Mouse (Mus musculus) heart, embryonic 13.5 days (tissue): ENCODE measurements around the gene Utp14a. TPM values are rescaled to one million over a fixed set of nuclear protein-coding genes. Genes with fewer than 3 reads are reported as not detected.
A peak's percentile ranks its signal among the peaks of the same experiment; 100 is the strongest.

Experiments used
- ATAC-seq: fragments of 200-750 bp; cut with Nextera tagmentation; 2 replicates; pipeline ENCODE4 v1.8.0; 2017; ENCODE audit warnings: moderate TSS enrichment; ENCODE audit not compliant: insufficient number of reproducible peaks, low FRiP score, low TSS enrichment; ENCODE audit errors: extremely low read depth
- H3K27ac ChIP-seq: fragments of 300-500 bp; sonication (generic); replicated peaks from 2 replicates; pipeline ENCODE4 v1.5.1; 2015; ENCODE audit warnings: moderate library complexity, mild to moderate bottlenecking, inconsistent platforms
- H3K27me3 ChIP-seq: fragments of 300-500 bp; sonication (generic); replicated peaks from 2 replicates; pipeline ENCODE4 v1.6.1; 2015; ENCODE audit warnings: mild to moderate bottlenecking, inconsistent platforms
- H3K36me3 ChIP-seq: fragments of 300-500 bp; sonication (generic); 2 replicates; pipeline ENCODE4 v1.6.1; 2015; ENCODE audit warnings: mild to moderate bottlenecking, inconsistent platforms
- H3K4me1 ChIP-seq: fragments of 300-500 bp; sonication (generic); 2 replicates; pipeline ENCODE4 v1.6.1; 2015; ENCODE audit warnings: inconsistent platforms
- H3K4me2 ChIP-seq: fragments of 300-500 bp; sonication (generic); 2 replicates; pipeline ENCODE4 v1.6.1; 2015; ENCODE audit warnings: inconsistent platforms, mild to moderate bottlenecking, moderate library complexity
- H3K4me3 ChIP-seq: fragments of 300-500 bp; sonication (generic); 2 replicates; pipeline ENCODE4 v1.5.1; 2015; ENCODE audit warnings: moderate library complexity, mild to moderate bottlenecking, inconsistent platforms
- H3K9ac ChIP-seq: fragments of 300-500 bp; sonication (generic); 2 replicates; pipeline ENCODE4 v1.6.1; 2015; ENCODE audit warnings: inconsistent platforms, mild to moderate bottlenecking, moderate library complexity
- H3K9me3 ChIP-seq: fragments of 300-500 bp; sonication (generic); 2 replicates; pipeline ENCODE4 v1.6.1; 2016; ENCODE audit warnings: inconsistent platforms
- WGBS: fragments of 180-500 bp; shearing (Covaris S2); methylation state at CpG from one replicate; pipeline ENCODE4 v1.1.7; 2015; ENCODE audit warnings: mixed read lengths; 5-methylcytosine and 5-hydroxymethylcytosine counted together
- polyA plus RNA-seq: library from polyadenylated mRNA; unstranded; fragments of >200 nt; fragmentation: Nextera tagmentation; extraction: Ambion mirVana; gene quantifications from 2 replicates; pipeline ENCODE4 v1.2.1, GENCODE M21; 2015

Gene Utp14a
- polyA plus RNA-seq, 1 experiment from 2014 or later = 9.7 TPM

DNA sequence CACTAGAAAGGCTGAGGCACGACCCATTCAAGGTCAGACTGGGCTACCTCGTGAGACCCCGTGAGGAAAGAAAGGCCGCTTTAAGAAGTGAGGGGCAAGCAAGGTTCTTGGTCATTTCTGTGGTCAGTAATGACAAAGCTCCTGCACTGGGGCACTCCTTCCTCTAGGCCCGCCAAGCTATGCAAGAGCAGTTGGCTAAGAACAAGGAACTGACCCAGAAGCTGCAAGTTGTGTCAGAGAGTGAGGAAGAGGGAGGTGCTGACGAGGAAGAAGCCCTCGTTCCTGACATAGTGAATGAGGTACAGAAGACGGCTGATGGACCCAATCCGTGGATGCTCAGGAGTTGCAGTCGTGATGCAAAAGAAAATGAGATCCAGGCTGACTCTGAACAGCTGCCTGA, 18.0 kb downstream of the Utp14a start:
- 84% methylated on average over 10 of the region's 10 CpGs for WGBS
- Histone ChIP-seq H3K27me3 (no peaks in the 10 kb centered on the region), H3K4me2 (no peak overlapping the region), H3K36me3 (peaks cover 35% of the 10 kb centered on the region), H3K4me3 (no peak overlapping the region), H3K4me1 (no peaks in the 10 kb centered on the region), H3K9ac (no peak overlapping the region), H3K27ac (no peak overlapping the region), H3K9me3 (no peaks in the 10 kb centered on the region)
- no peak for ATAC-seq

DNA sequence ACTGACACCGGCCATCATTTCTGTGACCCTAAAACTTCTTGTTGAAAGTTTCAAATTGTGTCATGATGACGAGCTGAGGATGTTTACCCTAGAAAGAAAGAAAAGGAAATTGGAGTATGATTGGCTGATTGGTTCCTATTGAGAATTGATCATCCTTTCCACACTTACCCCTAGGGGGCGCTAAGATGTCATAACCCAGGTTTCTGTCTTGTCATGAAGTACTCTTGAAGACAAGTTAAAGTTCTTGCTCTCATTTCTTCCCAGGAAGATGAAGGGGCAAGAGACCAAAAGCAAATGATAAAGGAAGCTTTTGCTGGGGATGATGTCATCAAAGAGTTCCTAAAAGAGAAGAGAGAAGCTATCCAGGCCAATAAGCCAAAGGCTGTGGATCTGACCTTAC, 21.4 kb downstream of the Utp14a start:
- Histone ChIP-seq H3K27ac (no peak overlapping the region), H3K9ac (no peak overlapping the region), H3K4me3 (no peak overlapping the region), H3K27me3 (no peaks in the 10 kb centered on the region), H3K4me1 (no peaks in the 10 kb centered on the region), H3K9me3 (no peaks in the 10 kb centered on the region), H3K36me3 (peaks cover 51% of the 10 kb centered on the region), H3K4me2 (no peak overlapping the region)
- WGBS = 39% methylated on average over 3 of the region's 3 CpGs
- ATAC-seq = no peak

DNA sequence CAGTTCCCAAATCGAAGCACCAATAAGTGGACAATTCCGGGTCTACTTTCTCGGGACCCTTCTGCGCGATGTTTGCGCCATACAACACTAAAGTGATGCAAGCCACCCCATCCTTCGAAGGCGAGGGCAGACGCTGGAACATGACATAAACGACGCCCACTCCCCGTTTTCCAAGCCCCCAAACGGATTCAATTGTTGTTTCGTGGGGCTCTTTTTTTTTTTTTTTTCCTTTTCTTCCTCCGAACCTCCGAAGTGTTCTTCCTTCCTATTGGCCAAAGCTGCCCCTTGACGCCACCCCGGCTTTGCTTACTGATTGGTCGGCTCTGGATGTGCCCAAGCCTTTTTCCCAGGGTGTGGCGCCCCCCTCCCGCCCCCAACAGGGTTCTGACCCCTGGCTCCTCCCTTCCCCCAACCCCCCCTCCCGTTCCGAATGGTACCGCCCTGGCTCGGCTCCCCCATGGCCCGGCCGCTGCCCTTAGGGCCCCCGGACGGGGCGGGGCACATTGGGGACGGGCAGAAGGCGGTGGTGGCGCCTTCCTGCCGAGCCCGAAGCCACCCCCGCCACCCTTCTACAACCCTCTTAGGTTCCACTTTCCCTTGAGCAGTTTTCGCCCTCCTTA, 27.8 kb downstream of the Utp14a start:
- H3K9ac ChIP-seq = peak overlapping the region; percentile 81
- no peaks in the 10 kb centered on the region for H3K4me1 ChIP-seq
- H3K9me3 ChIP-seq = no peaks in the 10 kb centered on the region
- H3K4me3 ChIP-seq = peak overlapping the region; percentile 60
- peak overlapping the region; percentile 93 for H3K27ac ChIP-seq
- ATAC-seq = peak; percentile 67
- WGBS = 5% methylated on average over 31 of the region's 37 CpGs
- peaks cover 22% of the 10 kb centered on the region for H3K36me3 ChIP-seq
- peak overlapping the region; percentile 71 for H3K4me2 ChIP-seq
- peaks cover 29% of the 10 kb centered on the region for H3K27me3 ChIP-seq

DNA sequence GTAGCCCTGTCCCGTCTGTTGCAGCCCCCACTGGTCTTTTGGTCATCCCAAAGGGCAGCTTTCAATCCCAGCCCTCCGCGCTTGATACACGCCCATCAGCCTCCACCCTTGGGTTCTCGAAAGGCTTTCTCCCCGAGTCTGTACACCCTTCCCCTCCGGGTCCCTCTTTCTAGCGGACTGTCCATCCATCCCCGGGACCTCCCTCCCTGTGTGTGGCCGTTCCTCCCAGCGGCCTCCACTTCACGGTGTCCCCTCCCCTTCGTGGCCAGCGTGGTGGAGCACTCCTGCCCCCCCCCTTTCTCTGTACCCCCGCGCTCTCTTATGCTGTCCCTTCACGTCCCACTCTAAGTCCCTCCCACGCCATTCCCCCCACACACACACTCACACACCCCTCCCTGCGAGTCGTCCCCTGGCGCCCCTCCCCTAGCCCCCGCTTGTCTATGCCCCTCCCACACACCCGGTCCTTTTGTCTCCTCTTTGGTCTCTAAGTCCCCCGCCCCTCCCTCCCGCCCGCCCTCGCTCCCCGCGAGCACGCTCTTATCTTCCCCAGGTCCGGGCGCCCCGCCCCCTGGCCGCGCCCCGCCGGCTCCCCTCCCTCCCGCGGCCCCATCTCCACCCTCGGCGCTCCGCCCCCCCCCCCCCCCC, 28.5 kb downstream of the Utp14a start:
- Histone ChIP-seq H3K36me3 (peaks cover 17% of the 10 kb centered on the region), H3K4me2 (peak overlapping the region; percentile 71), H3K4me1 (no peaks in the 10 kb centered on the region), H3K27ac (peak overlapping the region; percentile 93), H3K4me3 (peak overlapping the region; percentile 60), H3K27me3 (peaks cover 29% of the 10 kb centered on the region), H3K9me3 (no peaks in the 10 kb centered on the region), H3K9ac (peak overlapping the region; percentile 81)
- ATAC-seq = peak; percentile 86
- 2% methylated on average over 22 of the region's 42 CpGs for WGBS

DNA sequence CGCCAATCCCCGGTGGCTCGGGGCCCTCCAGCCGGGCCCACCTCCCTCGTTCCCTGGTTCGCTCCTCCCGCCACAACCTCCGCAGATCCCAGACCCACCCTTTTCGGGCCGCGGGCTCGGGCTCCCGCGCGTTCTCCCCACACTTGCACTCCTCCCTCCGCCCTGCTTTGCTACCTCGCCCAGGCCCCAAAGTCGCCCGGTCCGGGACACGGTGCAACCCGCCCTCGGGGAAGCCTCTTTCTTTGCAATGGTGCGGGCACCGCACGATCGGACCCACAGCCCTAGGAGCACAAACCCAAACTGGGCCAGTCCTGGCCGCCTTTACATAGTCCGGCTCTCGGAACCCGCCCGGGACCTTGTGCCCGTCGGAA, 29.0 kb downstream of the Utp14a start:
- Histone ChIP-seq H3K27me3 (peaks cover 29% of the 10 kb centered on the region), H3K4me3 (peak overlapping the region; percentile 60), H3K9ac (peak overlapping the region; percentile 77), H3K4me2 (peak overlapping the region; percentile 71), H3K9me3 (no peaks in the 10 kb centered on the region), H3K36me3 (peaks cover 14% of the 10 kb centered on the region), H3K4me1 (no peaks in the 10 kb centered on the region), H3K27ac (peak overlapping the region; percentile 45)
- no peak; the same call in 1 of the 2 replicates for ATAC-seq
- 8% methylated on average over 22 of the region's 34 CpGs for WGBS

DNA sequence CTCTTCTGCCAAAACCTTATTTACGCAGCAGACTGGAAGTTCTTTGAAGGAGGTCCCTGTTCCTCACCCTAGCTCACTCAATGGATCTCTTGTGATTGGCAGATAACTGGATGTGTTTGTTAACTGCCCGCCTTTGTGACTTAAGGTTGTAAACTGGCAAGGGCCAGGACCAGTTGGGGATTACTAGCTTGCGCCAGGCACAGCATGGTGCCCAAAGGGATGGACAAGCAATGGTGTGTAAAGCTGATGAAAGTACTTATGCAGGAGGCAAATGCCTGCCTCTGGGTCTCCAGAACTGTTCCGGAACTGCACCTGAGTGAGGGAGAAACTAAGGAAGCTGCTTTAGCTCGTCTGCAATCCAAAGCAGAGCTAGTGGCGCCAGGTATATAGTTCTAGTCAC, 29.8 kb downstream of the Utp14a start:
- Histone ChIP-seq H3K4me3 (no peak overlapping the region), H3K27ac (no peak overlapping the region), H3K9me3 (no peaks in the 10 kb centered on the region), H3K4me1 (no peaks in the 10 kb centered on the region), H3K36me3 (peaks cover 6% of the 10 kb centered on the region; the same call in 1 of the 2 replicates), H3K27me3 (peaks cover 29% of the 10 kb centered on the region), H3K4me2 (peak overlapping the region; percentile 71), H3K9ac (no peak overlapping the region)
- 35% methylated on average over 6 of the region's 6 CpGs for WGBS
- ATAC-seq = no peak

DNA sequence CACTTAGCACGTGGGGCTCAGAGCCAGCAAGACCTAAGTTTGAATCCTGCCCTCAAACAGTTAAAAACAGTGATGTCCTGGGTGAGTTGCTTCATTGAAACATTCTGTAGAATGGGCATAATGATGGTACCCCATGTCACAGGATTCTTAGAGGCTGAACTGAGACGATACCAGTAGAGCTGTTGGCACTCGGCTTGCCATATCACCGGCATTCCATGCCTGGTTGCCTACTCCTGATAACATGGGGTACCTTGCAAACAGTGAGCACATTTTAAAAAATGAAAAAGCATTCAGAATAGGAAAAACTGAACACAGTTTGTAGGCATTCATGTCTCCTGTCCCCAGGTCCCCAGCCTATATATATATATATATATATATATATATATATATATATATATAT, 31.3 kb downstream of the Utp14a start:
- peaks cover 29% of the 10 kb centered on the region for H3K27me3 ChIP-seq
- no peaks in the 10 kb centered on the region for H3K4me1 ChIP-seq
- no peaks in the 10 kb centered on the region for H3K36me3 ChIP-seq
- no peak for ATAC-seq
- 51% methylated on average over 4 of the region's 4 CpGs for WGBS
- no peak overlapping the region for H3K4me3 ChIP-seq
- H3K9ac ChIP-seq = no peak overlapping the region
- H3K9me3 ChIP-seq = no peaks in the 10 kb centered on the region
- H3K4me2 ChIP-seq = no peak overlapping the region
- H3K27ac ChIP-seq = no peak overlapping the region

DNA sequence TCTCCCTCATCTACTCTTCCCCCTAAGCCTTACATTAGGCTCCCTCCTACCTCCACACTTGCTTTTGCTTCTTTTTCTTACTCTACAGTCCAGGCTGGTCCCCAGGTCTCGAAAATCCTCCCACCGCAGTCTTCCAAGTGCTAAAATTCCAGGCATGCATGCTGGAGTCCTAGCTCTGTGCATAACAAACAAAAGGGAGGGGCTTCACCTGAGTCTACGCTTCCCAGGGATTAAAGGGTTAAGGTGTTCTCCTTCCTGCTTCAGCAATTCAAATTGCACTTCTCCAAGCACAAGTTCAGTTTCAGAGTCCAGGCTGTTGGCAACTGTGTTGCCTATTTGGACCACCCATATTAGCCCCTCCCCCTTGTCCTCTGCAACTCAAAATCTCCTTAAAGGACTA, 34.8 kb downstream of the Utp14a start:
- no peaks in the 10 kb centered on the region for H3K36me3 ChIP-seq
- no peak overlapping the region for H3K4me3 ChIP-seq
- no peak overlapping the region for H3K27ac ChIP-seq
- no peaks in the 10 kb centered on the region for H3K9me3 ChIP-seq
- peaks cover 21% of the 10 kb centered on the region for H3K27me3 ChIP-seq
- no peaks in the 10 kb centered on the region for H3K4me1 ChIP-seq
- 30% methylated on average over 3 of the region's 3 CpGs for WGBS
- H3K4me2 ChIP-seq = no peak overlapping the region
- no peak overlapping the region for H3K9ac ChIP-seq
- no peak for ATAC-seq

DNA sequence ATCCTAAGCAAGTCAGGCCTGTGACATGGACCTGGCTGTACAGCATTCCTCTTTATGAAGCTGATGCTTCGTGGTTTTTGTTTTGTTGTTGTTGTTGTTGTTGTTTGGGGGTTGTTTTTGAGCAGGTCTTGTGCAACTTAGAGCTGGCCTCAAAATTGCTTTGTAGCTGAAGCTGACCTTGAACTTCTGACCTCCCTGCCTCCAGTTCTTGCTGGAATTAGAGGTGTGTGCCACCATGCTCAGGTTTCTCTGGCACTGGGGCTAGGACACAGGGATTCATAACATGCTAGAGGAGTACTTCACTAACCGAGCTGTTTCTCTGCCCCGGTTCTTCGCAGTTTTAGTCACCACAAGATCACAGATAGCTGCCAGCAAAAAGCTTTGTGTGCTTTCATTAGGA, 48.7 kb downstream of the Utp14a start:
- Histone ChIP-seq H3K4me2 (no peak overlapping the region), H3K27me3 (no peaks in the 10 kb centered on the region; the same call in none of the 2 replicates), H3K4me1 (peaks cover 6% of the 10 kb centered on the region; the same call in 1 of the 2 replicates), H3K36me3 (no peaks in the 10 kb centered on the region), H3K9me3 (no peaks in the 10 kb centered on the region), H3K9ac (no peak overlapping the region), H3K4me3 (no peak overlapping the region), H3K27ac (no peak overlapping the region)
- 66% methylated on average over 4 of the region's 4 CpGs for WGBS
- ATAC-seq = no peak

DNA sequence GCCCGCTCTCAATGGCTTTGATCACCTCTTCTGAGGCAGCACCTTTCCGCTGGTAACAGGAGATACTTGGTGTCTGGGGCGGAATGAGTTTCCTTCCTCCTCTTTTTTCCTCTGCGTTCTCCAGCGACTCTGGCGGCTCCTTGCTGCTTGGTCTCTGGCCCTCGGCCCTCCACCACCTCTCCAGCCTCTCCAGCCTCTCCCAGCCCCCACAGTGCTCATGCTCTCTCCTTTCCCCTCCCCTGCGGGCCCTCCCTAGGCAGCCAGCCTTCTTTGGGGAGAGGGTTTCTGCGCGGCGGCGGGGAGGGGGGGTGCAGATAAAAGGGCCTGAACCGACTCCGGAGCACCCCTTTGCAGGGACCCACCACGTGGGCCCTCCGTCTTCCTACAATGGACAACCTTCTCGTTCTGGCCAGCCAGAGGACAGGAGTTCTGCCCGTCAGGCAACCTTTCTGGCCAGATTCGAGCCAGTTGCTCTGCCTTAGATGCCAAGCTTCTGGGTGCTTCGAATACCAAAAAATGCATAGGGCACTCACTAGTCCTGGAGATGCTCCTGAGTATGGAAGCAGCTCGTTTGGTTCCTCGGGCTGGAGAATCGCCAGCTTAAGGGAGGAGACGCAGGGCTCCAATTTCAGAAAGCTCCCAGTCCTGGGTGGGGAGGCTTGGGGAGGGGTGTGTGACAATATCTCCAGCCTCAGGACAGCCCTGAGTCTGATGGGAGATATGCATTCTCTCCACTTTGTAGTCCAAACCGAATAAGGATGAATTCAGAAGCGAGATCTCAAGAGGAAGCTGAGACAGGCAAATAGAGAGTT, 54.2 kb downstream of the Utp14a start:
- WGBS = 17% methylated on average over 25 of the region's 26 CpGs
- no peak overlapping the region for H3K27ac ChIP-seq
- H3K9ac ChIP-seq = peak overlapping the region; percentile 75

DNA sequence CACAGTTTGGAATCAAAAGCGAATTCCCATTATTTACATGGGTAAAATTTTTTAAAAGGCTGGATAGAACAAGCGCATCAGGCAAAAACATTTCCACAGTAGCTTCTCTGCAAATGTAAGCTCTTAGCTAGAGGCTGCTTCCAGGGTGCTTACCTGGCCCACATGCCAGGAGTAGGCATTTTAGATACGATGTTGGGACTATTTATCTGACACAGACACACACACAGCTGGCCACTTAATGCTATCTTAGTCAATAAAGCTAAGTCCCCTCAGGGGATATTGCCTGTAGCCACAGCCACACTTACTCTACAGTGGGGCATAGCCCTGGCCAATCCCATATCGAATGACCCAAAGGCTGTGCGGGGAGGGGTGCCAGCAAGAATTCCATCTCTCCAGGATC, 55.1 kb downstream of the Utp14a start:
- no peaks in the 10 kb centered on the region for H3K36me3 ChIP-seq
- H3K9me3 ChIP-seq = no peaks in the 10 kb centered on the region
- H3K9ac ChIP-seq = no peak overlapping the region
- WGBS = 76% methylated on average over 5 of the region's 5 CpGs
- peaks cover 20% of the 10 kb centered on the region for H3K4me1 ChIP-seq
- no peak overlapping the region for H3K4me2 ChIP-seq
- ATAC-seq = no peak
- no peak overlapping the region for H3K27ac ChIP-seq
- H3K4me3 ChIP-seq = no peak overlapping the region
- H3K27me3 ChIP-seq = peaks cover 32% of the 10 kb centered on the region

More for the DNA sequence above, 54.2 kb downstream of the Utp14a start:
- no peak for ATAC-seq
- H3K36me3 ChIP-seq = no peaks in the 10 kb centered on the region
- H3K4me1 ChIP-seq = peaks cover 19% of the 10 kb centered on the region
- peaks cover 23% of the 10 kb centered on the region for H3K27me3 ChIP-seq
- H3K9me3 ChIP-seq = no peaks in the 10 kb centered on the region
- H3K4me2 ChIP-seq = peak overlapping the region; percentile 70
- H3K4me3 ChIP-seq = peak overlapping the region; percentile 42
